Comparison of ENCODE assay signal across 11 mouse cellular contexts in the genomic region with DNA sequence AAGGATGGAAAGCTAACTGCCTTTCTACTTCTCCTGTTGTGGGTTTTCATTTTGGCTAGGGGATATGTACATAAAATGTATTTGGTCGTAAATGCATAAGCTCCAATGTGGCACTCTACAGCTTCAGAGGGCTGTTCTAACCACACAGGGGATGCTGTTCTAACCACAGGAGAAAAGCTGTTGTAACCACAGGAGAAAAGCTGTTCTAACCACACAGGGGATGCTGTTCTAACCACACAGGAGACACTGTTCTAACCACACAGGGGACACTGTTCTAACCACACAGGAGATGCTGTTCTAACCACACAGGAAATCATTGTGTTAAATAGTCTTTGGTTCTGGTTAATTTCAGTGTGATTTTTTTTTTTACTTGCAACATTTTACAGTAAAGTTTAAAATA.
"Had no signal": no experiment of that assay in that cellular context is flagged by ENCODE, and none has a peak within 500 bp of the region (broad histone marks: within the 10 kb centered on the region; RNA-seq: fewer than 3 reads in every experiment).

No protein-coding gene starts in this region.

- H3K4me3 ChIP-seq: midbrain, embryonic 10.5 days; myocyte; neural tube, embryonic 12.5 days; stomach, embryonic 15.5 days had no signal

- DNase-seq: kidney, adult 18-20 months; kidney, postnatal 10 days; kidney, postnatal 4 days; liver; lung, adult 18-20 months; midbrain, embryonic 14.5 days had no signal

- H3K27me3 ChIP-seq: neural tube, embryonic 12.5 days; stomach, embryonic 15.5 days had no signal

- H3K4me1 ChIP-seq: midbrain, embryonic 10.5 days; neural tube, embryonic 12.5 days; stomach, embryonic 15.5 days had no signal

- H3K27ac ChIP-seq: liver, embryonic 14.5 days; midbrain, embryonic 10.5 days; neural tube, embryonic 12.5 days; stomach, embryonic 15.5 days had no signal

- H3K4me2 ChIP-seq: neural tube, embryonic 12.5 days; stomach, embryonic 15.5 days had no signal

- H3K9ac ChIP-seq: liver, embryonic 14.5 days; neural tube, embryonic 12.5 days; stomach, embryonic 15.5 days had no signal

- H3K9me3 ChIP-seq: stomach, embryonic 15.5 days had no signal

- H3K36me3 ChIP-seq: midbrain, embryonic 10.5 days; neural tube, embryonic 12.5 days; stomach, embryonic 15.5 days had no signal
